In the genomic region with DNA sequence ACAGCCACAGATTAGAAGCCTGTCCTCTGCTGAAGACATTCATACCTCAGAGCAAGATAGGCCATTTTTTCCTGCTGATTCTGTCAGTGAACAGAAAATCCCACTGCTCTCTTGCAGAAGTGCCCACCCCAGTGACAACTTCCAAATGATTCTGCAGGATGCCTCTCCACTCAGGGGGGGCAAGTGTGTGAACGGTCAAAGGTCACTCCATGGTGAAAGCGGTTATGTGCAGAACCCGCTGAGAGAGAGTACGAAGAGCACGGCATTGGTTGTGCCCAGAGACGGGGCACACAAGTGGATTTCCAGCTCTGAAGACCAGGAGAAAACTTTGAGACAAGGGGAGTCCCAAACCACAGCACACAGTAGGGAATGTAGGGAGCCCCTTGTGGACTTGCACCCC, we compare ENCODE assay signal across 10 mouse cellular contexts.
DNase-seq lines count a peak whose midpoint lies in the region; ATAC-seq lines count a peak whose summit lies in the region.
"Had no signal": no experiment of that assay in that cellular context is flagged by ENCODE, and none has a peak within 500 bp of the region (broad histone marks: within the 10 kb centered on the region; RNA-seq: fewer than 3 reads in every experiment).

No protein-coding gene starts in this region.

- ATAC-seq in heart, embryonic 14.5 days (ENCODE audit: insufficient number of reproducible peaks, insufficient read depth, low FRiP score, low read depth), result no peak
- no peak for ATAC-seq in embryonic facial prominence, embryonic 14.5 days (ENCODE audit: low read depth)
- no peak for ATAC-seq in intestine, embryonic 16.5 days
- ATAC-seq in monocyte, adult 5-6 weeks (replicated peaks; ENCODE audit: insufficient number of reproducible peaks, low FRiP score, low TSS enrichment, poor library complexity, severe bottlenecking), result no peak

- H3K4me2 ChIP-seq in heart, embryonic 14.5 days (ENCODE audit: low read length), result peak overlapping the region; percentile 95; the same call in 1 of the 2 replicates
- peak overlapping the region; percentile 82; the same call in 1 of the 2 replicates for H3K4me2 ChIP-seq in embryonic facial prominence, embryonic 14.5 days (ENCODE audit: low read depth, low read length)
- H3K4me2 ChIP-seq in intestine, embryonic 16.5 days (ENCODE audit: low read depth, low read length), result peak overlapping the region; percentile 89

- peaks cover 16% of the 10 kb centered on the region for H3K36me3 ChIP-seq in heart, embryonic 14.5 days (ENCODE audit: control insufficient read depth, insufficient read depth, low read length)
- 0 out of 2 replicates have a peak, but pooled peaks cover 5% of the 10 kb centered on the region for H3K36me3 ChIP-seq in embryonic facial prominence, embryonic 14.5 days (ENCODE audit: control insufficient read depth, insufficient read depth, low read length)
- H3K36me3 ChIP-seq in intestine, embryonic 16.5 days (ENCODE audit: control insufficient read depth, insufficient read depth, low read length), result peaks cover under 1% of the 10 kb centered on the region; the same call in 1 of the 2 replicates
- H3K36me3 ChIP-seq in midbrain, embryonic 10.5 days, result peaks cover 17% of the 10 kb centered on the region

- peak overlapping the region; percentile 48; the same call in 1 of the 2 replicates for H3K9ac ChIP-seq in heart, embryonic 14.5 days (ENCODE audit: low read length)
- H3K9ac ChIP-seq in embryonic facial prominence, embryonic 14.5 days (ENCODE audit: low read depth, low read length), result no peak overlapping the region
- H3K9ac ChIP-seq in intestine, embryonic 16.5 days (ENCODE audit: low read depth, low read length), result no peak overlapping the region

- H3K4me1 ChIP-seq in heart, embryonic 14.5 days (ENCODE audit: control insufficient read depth in 2 of 2, insufficient read depth in 2 of 2, low read length in 2 of 2), result peaks cover 12 to 38% of the 10 kb centered on the region in 2 experiments
- H3K4me1 ChIP-seq in embryonic facial prominence, embryonic 14.5 days (ENCODE audit: control insufficient read depth, insufficient read depth, low read length), result peaks cover 7% of the 10 kb centered on the region
- H3K4me1 ChIP-seq in intestine, embryonic 16.5 days (ENCODE audit: control insufficient read depth, insufficient read depth, low read length), result peaks cover 6% of the 10 kb centered on the region; the same call in 1 of the 2 replicates
- H3K4me1 ChIP-seq in midbrain, embryonic 10.5 days, result peaks cover 49% of the 10 kb centered on the region

- H3K27ac ChIP-seq in heart, embryonic 14.5 days (replicated peaks in 1 of 2; ENCODE audit: control insufficient read depth in 1 of 2, insufficient read depth in 1 of 2, low read depth in 2 of 2, low read length in 2 of 2), result no peak overlapping the region
- H3K27ac ChIP-seq in embryonic facial prominence, embryonic 14.5 days (replicated peaks; ENCODE audit: low read depth, low read length), result no peak overlapping the region
- H3K27ac ChIP-seq in intestine, embryonic 16.5 days (ENCODE audit: low read length), result no peak overlapping the region
- peak overlapping the region; percentile 42 for H3K27ac ChIP-seq in midbrain, embryonic 10.5 days (replicated peaks)

- H3K27me3 ChIP-seq in heart, embryonic 14.5 days (ENCODE audit: control insufficient read depth, insufficient read depth, low read length), result no peaks in the 10 kb centered on the region
- H3K27me3 ChIP-seq in embryonic facial prominence, embryonic 14.5 days (replicated peaks; ENCODE audit: control insufficient read depth, insufficient read depth, low read length), result no peaks in the 10 kb centered on the region
- H3K27me3 ChIP-seq in intestine, embryonic 16.5 days (replicated peaks; ENCODE audit: control insufficient read depth, insufficient read depth, low read length), result no peaks in the 10 kb centered on the region
- peaks cover 9% of the 10 kb centered on the region; the same call in 1 of the 2 replicates for H3K27me3 ChIP-seq in midbrain, embryonic 10.5 days (ENCODE audit: low read depth, poor library complexity, severe bottlenecking)

- no peaks in the 10 kb centered on the region for H3K9me3 ChIP-seq in heart, embryonic 14.5 days (ENCODE audit: control insufficient read depth, low read length)
- no peaks in the 10 kb centered on the region for H3K9me3 ChIP-seq in embryonic facial prominence, embryonic 14.5 days (ENCODE audit: control insufficient read depth, low read length)
- no peaks in the 10 kb centered on the region for H3K9me3 ChIP-seq in intestine, embryonic 16.5 days (ENCODE audit: control insufficient read depth, low read length)
- H3K9me3 ChIP-seq in midbrain, embryonic 10.5 days (replicated peaks), result no peaks in the 10 kb centered on the region
- H3K9me3 ChIP-seq: megakaryocyte, embryonic 14.5 days had no signal

- WGBS in heart, embryonic 14.5 days, result 87% methylated on average over 6 of the region's 6 CpGs
- WGBS in embryonic facial prominence, embryonic 14.5 days, result 79% methylated on average over 6 of the region's 6 CpGs
- WGBS in intestine, embryonic 16.5 days, result 89% methylated on average over 6 of the region's 6 CpGs
- 60% methylated on average over 6 of the region's 6 CpGs for WGBS in midbrain, embryonic 10.5 days

- DNase-seq in heart, postnatal 4 days, result no peak
- DNase-seq in embryonic facial prominence, embryonic 14.5 days (ENCODE audit: low spot score), result no peak
- DNase-seq in midbrain, embryonic 10.5 days (ENCODE audit: low spot score), result no peak
- no peak for DNase-seq in adrenal gland, adult (ENCODE audit: inconsistent age in 2 of 2, low spot score in 1 of 2)
- no peak for DNase-seq in urinary bladder, postnatal 25 days (ENCODE audit: low spot score)
- DNase-seq: layer of hippocampus, adult 9-11 months had no signal

- H3K4me3 ChIP-seq in heart, embryonic 14.5 days (ENCODE audit: control insufficient read depth in 1 of 2, insufficient read depth in 1 of 2, low read depth in 1 of 2, low read length in 2 of 2), result peak overlapping the region in 1 of 2 experiments; percentile 61; a peak in 1 of 4 replicates
- no peak overlapping the region for H3K4me3 ChIP-seq in embryonic facial prominence, embryonic 14.5 days (ENCODE audit: low read depth, low read length)
- peak overlapping the region; percentile 62 for H3K4me3 ChIP-seq in intestine, embryonic 16.5 days (ENCODE audit: low read length)
- peak overlapping the region; percentile 56 for H3K4me3 ChIP-seq in midbrain, embryonic 10.5 days
